Mouse (Mus musculus) thymus, postnatal 25 days (tissue): ENCODE results near the gene Adipor2.
A peak's percentile ranks its signal among the peaks of the same experiment; 100 is the strongest.
"Not testable (repeated sequence)": the region's sequence is repeated elsewhere in the genome, so short reads cannot be mapped to it uniquely, and the experiment has no call there.

Source experiments
- DNase-seq: peaks from one replicate; pipeline ENCODE4 v3.0.0; 2022

Gene Adipor2

DNA sequence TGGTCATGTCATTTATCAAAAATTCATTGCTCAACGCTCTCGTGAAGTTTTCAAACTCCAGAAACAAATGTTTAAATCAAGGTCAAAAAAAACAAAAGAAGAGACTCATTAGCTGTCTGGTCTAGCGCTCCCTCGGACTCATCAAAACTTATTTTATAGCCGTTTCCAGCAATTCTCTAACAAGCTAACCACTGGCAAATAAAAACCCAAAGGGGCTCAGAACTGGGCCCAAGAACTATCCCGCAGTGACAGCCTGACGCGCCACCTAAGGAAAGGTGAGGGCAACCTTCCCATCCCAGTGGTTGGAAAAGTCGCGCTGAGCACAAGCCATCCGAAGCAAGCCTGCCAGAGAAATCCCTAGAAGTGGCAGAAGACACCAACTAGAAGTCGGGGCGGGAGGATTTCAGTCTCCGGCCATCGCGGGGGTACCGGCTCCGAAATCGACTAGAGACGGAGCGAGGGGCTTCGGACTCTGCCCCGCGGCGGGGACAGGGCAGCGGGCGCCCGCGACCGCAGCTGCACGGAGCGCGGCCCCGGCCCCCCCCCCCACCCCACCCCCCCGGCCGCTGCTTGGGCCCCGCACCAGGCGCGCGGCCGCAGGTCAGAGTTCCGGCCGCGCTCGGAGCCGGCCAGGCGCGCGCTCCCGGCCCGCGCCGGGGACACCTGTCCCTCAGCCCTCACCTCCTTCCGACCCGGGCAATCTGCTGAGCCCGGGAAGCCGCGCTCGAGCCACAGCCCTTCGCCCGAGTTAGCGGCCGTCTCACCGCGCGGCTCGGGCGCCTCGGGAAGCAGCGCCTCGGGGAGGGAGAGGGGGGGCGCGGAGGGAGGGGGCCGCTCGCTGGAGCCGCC, 29.5 kb downstream of the Adipor2 start:
- peak; percentile 35 for DNase-seq

DNA sequence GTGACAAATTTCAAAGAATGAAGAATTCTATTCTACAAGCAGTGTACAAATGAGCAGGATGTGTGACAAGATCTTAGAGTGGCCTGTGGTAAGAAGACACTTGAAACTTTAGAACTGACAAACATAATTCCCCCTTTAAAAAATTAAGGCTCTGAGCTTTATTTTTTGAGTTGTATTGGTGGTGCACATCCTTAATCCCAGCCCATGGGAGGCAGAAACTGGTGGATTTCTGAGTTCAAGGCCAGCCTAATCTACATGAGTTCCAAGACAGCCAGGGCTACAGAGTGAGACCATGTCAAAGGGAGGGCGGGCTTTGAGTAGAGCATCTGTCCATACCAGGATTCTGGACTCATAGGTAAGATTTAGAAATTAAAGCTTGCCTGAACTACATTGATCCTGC, 30.7 kb downstream of the Adipor2 start:
- no peak for DNase-seq

DNA sequence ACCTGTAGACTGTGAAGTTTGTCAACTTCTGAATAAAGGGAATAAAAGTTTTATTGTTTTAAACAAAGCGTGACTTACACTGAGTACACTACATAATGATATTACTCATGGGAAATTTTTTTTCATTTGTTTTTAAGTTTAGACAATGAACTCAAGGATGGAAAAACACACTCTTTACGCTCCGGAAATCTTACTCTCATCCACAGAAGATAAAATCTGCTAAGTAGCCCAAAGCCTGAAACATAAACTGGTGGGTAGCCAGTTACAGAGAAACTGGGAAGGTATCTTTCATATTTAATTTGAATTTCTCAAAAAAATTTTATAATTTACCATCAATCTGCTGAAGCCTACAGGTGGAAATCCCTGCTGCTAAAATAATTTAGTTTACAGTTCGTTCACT, 31.1 kb downstream of the Adipor2 start:
- DNase-seq: no peak

DNA sequence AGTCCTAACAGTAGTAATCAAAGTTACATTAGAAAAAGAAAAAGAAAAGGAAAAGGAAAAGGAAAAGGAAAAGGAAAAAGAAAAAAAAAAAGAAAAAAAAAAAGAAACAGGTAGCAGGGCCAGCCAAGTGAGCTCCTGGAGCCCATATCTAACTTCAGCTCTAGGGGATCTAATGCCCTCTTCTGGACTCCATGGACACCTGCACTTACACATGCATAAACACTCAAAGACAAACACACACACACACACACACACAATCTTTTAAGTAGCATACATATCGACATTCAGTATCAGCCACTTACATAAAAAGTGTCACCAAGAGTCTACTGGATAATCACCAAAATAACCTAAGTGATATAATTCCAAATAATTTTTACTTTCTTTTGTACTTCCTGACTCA, 31.8 kb downstream of the Adipor2 start:
- DNase-seq: no peak

DNA sequence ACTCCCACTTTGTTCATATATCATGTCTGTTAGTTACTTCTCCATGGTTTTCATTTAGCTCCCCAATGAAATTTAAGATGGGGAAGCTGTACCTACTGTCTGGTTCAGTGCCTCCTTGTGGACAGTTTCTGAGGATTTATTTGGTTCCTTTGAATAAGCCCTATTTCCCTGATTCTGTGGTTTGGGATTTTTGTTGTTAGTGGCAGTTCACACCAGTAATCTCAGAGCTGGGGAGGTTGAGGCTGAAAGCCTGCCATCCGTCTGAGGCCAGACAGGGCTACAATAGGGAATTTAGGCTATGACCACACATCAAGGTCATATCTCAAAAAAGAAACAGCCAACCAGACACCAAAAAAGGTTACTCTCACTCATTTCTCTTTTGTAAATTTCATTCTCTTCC, 38.9 kb downstream of the Adipor2 start:
- DNase-seq: no peak

DNA sequence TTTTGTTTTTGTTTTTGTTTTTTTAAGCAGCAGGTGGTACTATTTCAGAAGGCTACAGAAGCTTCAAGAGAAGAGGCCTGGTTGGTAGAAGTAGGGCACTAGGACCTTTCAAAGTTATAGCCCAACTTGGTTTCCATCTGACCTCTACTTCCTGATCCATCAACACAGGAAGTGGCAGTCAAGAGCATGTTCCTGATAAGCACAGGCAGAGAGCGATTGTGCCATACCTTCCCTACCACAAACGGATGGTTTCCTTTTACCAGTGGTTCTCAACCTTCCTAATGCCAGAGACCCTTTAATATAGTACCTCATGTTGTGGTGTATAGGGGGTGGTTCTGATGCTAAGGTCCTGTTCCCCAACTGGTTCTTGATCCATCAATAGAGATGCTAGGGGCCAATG, 39.9 kb downstream of the Adipor2 start:
- no peak for DNase-seq

DNA sequence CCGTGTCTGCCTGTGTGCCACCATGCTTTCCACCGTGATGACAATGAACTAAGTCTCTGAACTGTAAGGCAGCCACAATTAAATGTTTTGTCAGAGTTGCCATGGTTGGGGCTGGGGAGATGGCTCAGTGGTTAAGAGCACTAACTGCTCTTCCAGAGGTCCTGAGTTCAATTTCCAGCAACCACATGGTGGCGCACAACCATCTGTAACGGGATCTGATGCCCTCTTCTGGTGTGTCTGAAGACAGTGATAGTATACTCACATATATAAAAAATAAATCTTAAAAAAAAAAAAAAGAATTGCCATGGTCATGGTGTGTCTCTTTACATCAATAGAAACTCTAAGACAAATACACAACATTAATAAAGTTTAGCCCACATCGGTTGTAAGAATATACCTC, 42.5 kb downstream of the Adipor2 start:
- no peak for DNase-seq

DNA sequence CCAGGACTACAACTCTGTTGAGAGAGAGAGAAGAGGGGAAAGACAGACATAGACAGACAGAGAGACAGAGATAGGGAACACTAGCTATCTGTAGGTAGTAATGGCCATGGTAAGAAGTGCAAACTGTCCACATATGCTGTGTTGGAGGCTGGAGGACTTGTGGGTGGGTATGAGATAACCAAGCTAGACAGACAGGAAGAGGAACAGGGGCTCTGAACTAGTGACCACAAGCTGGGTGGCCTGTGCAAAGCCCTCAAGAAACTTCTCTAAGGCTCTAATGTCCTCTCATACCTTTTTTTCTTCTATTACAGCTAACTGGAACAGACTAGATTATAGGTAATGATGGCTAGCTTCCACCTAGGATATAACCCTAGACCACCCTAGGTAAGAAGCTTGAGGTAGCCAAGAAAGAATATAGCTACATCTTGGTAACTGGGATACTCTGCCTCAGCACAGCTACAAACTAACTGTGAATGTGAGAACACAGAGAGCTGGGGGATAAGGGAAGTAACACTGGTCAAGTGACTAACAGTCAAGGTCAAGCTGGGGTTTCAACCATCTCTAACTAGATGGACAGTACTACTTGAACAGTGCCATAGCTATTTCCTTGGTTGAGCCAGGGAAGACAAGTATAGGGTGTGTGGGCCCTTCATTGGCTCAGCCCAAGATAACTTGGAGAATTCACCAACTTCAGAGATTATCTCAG, 44.4 kb downstream of the Adipor2 start:
- no peak for DNase-seq

DNA sequence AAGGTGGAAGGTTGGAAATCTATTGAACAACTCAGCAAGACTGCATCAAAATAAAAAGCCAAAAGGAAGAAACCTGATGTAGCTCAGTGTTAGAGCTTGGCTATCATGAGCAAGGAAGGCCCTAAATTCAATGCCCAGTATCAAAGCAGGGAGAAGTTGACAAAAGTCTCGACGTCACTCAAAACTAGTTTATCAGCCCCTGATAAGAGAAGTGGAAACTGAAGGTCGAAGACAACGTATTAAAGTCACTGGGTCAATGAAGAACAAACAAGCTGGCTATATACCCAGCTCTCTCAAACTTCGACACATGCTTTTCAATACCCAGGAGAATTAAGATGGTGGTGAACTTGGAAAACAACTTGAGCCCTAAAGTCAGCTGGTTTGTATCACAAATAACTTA, 45.3 kb downstream of the Adipor2 start:
- no peak for DNase-seq

DNA sequence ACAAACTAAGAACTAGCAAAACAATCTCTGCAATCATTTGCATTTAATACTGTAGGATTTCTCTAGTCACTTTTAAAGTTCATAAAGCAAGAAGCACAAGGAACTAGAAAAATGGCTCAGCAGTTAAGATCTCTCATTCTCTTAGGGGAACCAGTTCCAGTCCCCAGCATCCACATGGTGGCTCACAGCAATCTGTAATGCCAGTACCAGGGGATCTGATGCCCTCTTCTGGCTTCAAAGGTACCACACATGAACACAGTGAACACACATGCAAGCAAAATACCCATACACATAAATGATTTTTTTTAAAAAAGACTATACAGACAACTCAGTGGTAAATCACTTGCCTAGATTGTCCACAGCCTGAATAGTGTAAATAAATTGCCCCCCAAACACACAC, 45.9 kb downstream of the Adipor2 start:
- no peak for DNase-seq

DNA sequence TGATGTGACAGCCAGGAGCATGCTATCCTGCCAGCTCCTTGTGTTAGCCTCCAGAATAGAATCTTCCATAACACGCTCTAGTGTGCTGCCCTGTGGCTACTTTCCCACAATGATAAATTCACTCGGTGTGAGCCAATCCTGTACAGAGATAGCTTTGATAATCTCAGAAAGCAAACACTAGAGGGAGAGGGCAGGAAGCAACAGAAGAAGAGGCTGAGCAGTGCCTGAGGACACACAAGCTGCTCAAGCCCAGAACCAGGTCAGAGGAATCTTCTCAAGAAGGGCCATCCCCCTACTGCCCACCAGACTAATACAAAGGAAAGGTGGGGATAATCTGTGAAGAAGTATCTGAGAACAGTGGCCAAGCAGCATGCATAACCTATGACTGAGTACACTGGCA, 50.1 kb downstream of the Adipor2 start:
- DNase-seq: no peak

DNA sequence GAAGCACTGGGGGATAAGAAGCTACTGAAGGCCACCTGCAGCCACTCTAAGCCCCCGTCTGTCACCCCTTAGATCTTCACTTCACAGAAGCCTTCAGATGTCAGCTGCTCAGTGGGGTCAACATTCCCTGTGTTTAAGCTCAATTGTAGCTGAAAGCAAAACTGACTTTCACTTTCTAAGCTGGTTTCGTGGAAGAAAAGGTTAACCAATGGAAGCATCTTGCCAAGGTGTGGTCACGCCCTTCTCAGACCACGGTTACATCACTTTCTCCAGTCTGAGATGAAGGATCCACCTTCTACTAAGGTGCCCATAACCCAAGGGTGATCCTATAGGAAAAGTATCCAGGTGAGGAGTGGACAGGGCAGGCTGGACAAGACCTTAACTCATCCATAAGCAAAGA, 50.7 kb downstream of the Adipor2 start:
- DNase-seq: not testable (repeated sequence)

DNA sequence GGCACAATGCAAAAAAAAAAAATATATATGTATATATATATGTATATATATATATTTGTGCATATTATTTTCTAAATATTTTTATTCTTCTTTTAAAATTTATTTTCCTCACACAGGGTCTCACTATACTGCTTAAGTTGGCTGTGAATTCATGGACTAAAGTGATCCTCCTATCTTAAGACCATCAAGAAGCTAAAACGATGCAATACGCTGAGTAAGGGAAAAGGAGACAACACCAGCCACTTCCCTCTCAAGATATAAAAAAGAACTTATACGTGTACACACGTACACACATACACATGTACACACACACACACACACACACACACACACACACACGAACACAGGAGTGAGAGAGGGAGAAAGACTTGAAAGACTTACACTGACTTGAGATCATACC, 53.9 kb downstream of the Adipor2 start:
- DNase-seq: no peak

DNA sequence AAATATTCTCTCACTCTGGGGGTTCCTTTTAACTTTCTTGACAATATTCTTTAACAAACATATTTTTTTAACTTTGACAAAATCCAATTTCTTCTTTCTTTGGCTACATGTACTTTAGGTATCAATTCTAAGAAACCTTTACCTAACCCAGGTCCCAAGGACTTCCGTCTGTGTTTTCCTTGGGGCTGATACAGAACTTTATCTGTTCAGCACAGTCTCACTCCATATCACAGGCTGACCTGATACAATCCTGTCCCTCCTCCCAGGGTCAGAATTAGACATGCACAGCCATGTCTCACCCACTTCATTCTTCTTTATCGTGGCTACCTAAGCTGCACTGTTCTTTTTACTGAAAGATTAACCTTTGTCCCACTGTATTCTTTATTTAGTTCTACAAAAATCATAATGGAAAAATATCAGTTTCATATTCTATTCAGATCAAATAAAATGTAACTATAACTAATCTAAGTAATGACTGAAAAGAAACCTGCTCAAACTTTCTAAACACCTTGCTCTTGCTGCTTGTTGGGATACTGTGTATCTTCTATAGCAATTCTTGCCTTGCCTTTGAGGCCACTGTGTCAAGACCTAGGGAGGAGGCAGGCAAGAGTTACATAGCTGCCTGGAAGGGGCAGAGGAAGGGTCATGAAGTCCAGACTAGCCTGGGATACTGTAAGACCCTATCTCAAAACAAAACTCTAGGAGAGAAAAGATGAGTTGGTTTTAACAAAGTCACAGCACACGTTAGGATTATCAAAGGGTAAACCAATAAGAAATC, 56.4 kb downstream of the Adipor2 start:
- DNase-seq: no peak

DNA sequence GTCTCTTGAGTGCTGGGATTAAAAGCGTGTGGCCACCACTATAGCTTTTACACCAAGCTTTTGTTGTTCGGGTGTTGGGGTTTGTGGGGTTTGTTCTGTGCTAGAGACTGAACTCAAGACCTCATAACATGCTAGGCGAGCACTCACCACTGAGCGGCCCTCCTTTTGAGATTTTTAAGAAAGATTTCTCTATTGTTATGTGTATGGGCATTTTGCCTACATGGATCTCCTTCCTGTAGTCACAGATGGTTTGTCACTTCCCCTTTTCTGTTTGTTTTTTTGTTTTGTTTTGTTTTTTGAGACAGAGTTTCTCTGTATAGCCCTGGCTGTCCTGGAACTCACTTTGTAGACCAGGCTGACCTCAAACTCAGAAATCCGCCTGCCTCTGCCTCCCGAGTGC, 57.3 kb downstream of the Adipor2 start:
- DNase-seq: not testable (repeated sequence)

DNA sequence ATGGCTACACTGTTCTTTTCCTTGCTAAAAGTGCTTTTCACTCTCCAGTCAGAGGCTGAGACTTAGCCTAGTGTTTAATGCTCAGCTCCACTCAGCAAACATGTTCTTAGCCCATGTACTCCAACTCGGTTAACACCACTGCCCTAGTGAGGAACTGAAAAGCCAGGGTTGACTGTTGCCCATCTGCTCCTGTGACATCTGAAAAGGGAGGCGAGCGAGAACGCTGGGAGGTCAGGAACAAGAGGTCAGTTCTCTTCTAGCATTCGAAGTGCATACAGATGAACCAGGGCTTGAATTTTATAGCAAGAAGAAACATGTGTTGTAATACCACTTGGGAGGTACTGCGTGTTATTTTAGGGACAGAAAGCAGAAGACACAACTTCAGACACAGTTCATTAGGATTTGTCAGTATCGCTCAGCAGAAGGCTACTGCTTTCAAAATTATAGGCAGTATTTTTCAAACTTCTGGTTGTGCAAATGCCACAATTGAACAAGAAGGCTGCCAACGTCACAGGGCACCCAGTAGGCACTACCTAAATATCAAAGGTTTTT, 59.4 kb downstream of the Adipor2 start:
- no peak for DNase-seq

DNA sequence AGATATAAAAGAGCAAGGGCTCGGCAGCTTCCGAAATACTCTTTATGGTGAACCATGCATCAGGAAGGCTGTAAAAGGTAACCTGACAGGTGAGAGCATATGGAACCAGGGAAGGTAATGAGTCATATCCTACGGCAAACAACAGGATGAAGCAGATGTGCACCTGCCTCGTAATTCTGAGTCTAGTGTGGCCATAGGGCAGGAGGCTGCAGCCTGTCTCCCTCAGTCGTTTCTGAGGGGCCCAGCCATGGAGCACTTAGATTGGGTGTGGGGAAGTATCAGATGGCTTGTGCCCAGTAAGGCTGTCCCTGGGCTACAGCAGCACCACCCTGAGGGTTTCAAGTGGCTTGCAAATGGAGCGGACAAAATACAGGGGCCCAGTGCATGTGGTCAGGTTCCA, 65.0 kb downstream of the Adipor2 start:
- DNase-seq: no peak

DNA sequence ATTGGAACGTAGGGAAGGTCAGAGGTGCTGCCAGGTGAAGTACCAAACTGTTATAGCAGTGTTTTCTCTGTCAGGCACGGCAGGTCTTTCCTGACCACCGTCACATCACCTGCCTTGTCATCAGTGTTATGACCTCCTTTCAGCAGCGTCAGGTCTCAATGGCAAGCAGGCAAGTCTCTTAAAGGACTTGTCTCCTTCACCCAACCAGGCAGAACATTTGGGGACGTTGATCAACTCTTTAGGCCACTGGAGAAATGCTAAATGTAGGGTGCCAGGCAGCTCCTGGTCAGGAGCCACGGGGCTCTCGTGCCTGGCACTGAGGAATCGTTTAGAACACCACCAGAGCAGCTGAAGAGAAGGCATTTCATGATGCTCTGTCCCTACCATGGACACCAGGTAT, 65.8 kb downstream of the Adipor2 start:
- no peak for DNase-seq

DNA sequence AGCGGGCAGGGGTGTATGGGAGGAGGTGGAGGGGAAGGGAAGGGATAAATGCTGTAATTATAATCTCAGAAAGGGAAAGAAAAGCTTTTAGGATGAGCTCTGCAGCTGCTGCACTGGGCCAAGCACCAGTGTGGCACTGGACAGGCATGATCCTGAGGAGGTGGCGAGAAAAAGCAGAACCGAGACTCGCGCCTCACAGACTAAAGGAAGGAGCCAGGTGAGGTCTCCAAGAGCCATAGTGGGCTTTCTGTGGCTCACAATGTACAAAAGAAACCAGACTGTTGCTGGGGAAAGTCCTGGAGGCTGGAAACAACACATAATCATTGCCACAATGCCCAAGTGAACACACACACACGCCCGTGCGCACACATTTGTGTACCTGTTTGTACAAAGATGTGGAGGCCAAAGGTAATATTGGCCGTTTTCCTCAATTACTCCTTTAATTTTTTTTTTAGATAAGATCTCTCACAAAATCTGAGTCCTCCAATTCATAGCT, 66.8 kb downstream of the Adipor2 start:
- no peak for DNase-seq

DNA sequence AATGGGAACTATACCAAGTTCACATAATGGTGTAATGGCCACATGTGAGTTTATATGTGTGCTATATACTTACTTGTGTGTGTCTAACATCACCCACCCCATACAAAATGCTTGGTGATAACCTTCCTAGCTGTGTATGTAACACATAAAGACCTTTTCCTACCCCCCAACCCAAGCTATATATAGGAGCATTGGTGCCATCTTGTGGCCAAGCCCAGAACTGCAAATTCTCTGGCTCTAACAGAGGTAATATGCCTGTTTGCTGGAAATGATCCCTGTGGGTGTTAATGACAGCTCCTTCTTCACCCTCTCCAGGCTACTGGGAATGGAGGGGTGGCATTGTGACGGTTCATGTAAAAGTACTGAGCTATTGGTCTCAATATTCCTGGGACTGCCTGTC, 69.3 kb downstream of the Adipor2 start:
- peak; percentile 86 for DNase-seq

DNA sequence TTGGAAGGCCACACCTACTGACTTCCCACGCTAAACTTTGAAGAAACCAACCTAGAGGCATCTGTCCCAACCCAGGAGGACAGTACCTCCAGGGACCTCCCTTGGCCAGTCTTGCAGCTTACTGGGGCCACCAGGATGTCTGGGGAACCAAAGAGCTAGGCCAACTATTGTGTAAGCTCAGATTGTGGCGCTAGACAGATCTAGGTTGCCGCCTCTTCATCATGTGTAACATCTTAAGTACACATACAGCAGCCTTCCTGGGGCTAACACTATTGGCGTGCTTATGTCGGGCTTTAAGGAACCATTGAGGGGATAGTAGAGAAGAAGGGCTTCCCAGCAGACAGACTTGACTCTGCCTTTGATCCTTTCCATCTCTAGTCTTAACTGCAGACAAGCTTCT, 69.7 kb downstream of the Adipor2 start:
- no peak for DNase-seq

DNA sequence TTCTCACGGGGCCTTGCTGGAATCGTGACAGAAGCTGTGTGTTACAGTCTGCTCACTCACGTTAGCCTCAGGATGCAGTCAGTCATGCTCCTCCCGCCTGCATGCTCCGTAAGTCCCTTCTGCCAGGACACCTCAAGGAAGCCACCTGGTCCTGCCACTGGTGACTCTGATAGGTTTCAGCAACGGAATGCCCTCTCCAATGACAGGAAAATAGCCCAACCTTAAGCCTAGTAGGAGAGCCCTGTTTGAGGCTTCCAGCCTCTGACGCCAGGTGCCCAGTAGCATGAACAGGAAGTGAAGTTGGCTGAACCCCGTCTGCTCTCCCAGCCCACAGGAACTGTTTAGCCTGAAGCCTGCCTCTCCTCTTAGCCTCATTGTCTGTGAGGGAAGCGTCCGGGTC, 71.2 kb downstream of the Adipor2 start:
- peak; percentile 40 for DNase-seq

DNA sequence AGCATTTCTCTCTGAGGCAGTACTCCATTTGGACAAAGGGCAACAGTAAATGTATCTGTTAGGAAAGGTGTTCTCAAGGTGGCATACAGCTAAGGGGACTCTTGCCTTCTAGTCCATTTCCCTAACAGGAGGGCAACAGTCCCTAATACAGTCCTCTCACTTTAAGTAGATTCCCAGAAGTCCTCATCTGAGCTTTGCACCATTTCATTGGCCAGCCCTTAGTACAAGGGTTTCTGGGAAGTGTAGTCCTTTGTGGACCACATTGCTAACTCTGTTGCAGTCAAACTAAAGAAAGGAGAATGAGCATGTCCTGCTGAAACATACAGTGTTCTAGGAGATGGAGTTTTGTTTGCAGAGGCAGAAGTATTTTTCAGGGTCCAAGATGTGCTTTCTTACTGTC, 76.1 kb downstream of the Adipor2 start:
- no peak for DNase-seq
